Mouse (Mus musculus) ES-Bruce4 (cell line): ENCODE measurements around the gene Cux1.

ENCODE experiments used
- CTCF ChIP-seq: IDR thresholded peaks from one replicate; pipeline ENCODE4 v1.8.1; 2011; ENCODE audit warnings: low read depth, low read length
- EP300 ChIP-seq: IDR thresholded peaks from 2 replicates; pipeline ENCODE4 v1.6.1; 2011; ENCODE audit warnings: low read depth, low read length; ENCODE audit not compliant: insufficient read depth
- POLR2A ChIP-seq: IDR thresholded peaks from one replicate; pipeline ENCODE4 v1.8.1; 2011; ENCODE audit warnings: low read length; ENCODE audit not compliant: insufficient read depth

DNA sequence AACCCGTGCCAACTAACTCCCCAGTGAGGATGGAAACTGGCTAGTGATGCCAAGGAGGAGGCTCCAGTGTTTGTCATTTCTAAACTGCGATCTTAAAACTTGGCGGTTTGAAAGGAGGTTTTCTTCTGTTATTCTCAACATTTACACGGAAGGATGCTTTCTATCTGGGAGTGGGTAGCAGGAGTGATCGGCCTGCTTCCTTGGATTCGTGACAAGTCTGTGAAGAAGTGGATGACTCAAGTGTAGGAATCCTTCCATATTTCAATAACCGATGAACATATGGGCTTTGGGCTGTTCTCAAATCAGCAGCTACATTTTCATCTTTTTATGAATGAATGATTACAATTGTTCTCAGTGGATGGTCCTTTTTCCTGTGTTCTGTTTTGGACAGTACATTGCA, 282.2 kb downstream of the Cux1 start:
- no peak for TF ChIP-seq EP300
- no peak for TF ChIP-seq POLR2A
- TF ChIP-seq CTCF = no peak
